Mouse (Mus musculus) hindbrain, embryonic 14.5 days (tissue): ENCODE results near the gene Ankrd54. TPM values are rescaled to one million over a fixed set of nuclear protein-coding genes. Genes with fewer than 3 reads are reported as not detected.

Source experiments
- ATAC-seq: fragments of 200-750 bp; cut with Nextera tagmentation; 2 replicates; pipeline ENCODE4 v1.8.0; 2017; ENCODE audit warnings: moderate number of reproducible peaks, mild to moderate bottlenecking, moderate TSS enrichment, moderate library complexity; ENCODE audit not compliant: low FRiP score
- DNase-seq: peaks from one replicate; pipeline ENCODE4 v3.0.0-alpha.2; 2015; ENCODE audit warnings: low spot score
- H3K27ac ChIP-seq: fragments of 300-500 bp; sonication (generic); 2 replicates; pipeline ENCODE4 v1.5.1; 2014; ENCODE audit warnings: mild to moderate bottlenecking, moderate library complexity
- H3K27me3 ChIP-seq: fragments of 300-500 bp; sonication (generic); 2 replicates; pipeline ENCODE4 v1.6.1; 2014; ENCODE audit warnings: mild to moderate bottlenecking, low read length, mixed read lengths; ENCODE audit not compliant: control insufficient read depth, insufficient read depth
- H3K36me3 ChIP-seq: fragments of 300-500 bp; sonication (generic); replicated peaks from 2 replicates; pipeline ENCODE4 v1.6.1; 2014; ENCODE audit not compliant: control insufficient read depth, insufficient read depth
- H3K4me1 ChIP-seq: fragments of 300-500 bp; sonication (generic); replicated peaks from 2 replicates; pipeline ENCODE4 v1.6.1; 2014; ENCODE audit warnings: antibody characterized with exemption, low read length, mixed read lengths; ENCODE audit not compliant: control insufficient read depth, insufficient read depth
- H3K4me2 ChIP-seq: fragments of 300-500 bp; sonication (generic); replicated peaks from 2 replicates; pipeline ENCODE4 v1.6.1; 2014; ENCODE audit warnings: mild to moderate bottlenecking, moderate library complexity
- H3K4me3 ChIP-seq: fragments of 300-500 bp; sonication (generic); replicated peaks from 2 replicates; pipeline ENCODE4 v1.5.1; 2014; ENCODE audit warnings: mild to moderate bottlenecking, low read length
- H3K9ac ChIP-seq: fragments of 300-500 bp; sonication (generic); 2 replicates; pipeline ENCODE4 v1.6.1; 2014
- H3K9me3 ChIP-seq: fragments of 300-500 bp; sonication (generic); 2 replicates; pipeline ENCODE4 v1.6.1; 2016; ENCODE audit warnings: low read length; ENCODE audit not compliant: control insufficient read depth
- WGBS: fragments of 180-500 bp; shearing (Covaris S2); extraction: QIAGEN DNeasy Blood & Tissue Kit; methylation state at CpG from one replicate; pipeline ENCODE4 v1.1.7; 2014; 5-methylcytosine and 5-hydroxymethylcytosine counted together
- polyA plus RNA-seq: library from polyadenylated mRNA; unstranded; fragments of >200 nt; fragmentation: Nextera tagmentation; extraction: Ambion mirVana; gene quantifications from 2 replicates; pipeline ENCODE4 v1.2.1, GENCODE M21; 2014

Gene Ankrd54
- 42.2 and 53.1 TPM in 2 replicates for polyA plus RNA-seq

DNA sequence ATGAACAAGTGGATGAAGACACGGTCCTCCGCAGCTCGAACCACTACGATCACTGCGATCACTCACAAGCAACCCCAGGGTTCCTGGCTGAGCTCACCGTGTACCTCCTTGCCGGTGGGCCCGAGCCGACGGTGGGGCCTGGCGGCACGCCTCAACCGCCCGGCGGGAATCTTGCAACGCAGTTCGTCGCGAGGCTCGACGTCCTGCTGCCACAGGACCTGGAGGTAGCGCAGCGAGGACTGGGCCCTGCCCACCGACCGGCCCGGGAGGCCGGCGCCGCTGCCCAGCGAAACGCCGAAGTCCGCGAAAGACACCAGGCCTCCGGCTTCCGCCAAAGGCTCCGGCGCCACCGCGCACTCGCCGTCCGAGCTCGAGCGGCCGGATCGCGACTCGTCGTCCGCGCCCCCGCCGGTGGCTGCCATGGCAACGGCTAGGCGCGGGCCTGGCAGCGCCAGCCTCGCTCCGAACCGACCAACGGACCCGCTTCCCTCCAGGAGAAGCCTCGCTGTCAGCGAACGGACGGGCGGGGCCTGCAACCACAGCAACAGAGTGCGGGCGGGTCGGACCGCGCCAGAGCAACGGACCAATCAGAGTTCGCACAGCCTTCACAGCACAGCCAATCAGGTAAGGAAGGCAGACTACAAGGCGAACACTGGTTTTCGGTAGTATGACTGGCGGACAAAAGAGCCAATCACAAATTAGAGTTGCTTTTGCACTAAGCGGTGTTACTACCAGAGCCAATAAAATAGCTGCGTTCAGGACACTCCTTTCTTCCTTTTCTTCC lies at the start of gene Ankrd54:
Gene Ankrd54, minus strand, starts transcription at position 518 of the 784 bp plus-strand sequence.
- H3K4me1 ChIP-seq = peaks cover 9% of the 10 kb centered on the region; the same call in 1 of the 2 replicates
- under 1% methylated on average over 58 of the region's 80 CpGs for WGBS
- H3K36me3 ChIP-seq = peaks cover 38% of the 10 kb centered on the region
- peak within 1 kb of the TSS; percentile 83 for H3K27ac ChIP-seq
- peak within 1 kb of the TSS; percentile 86 for H3K4me2 ChIP-seq
- H3K9ac ChIP-seq = peak within 1 kb of the TSS; percentile 91
- DNase-seq = peak; percentile 98
- peak within 1 kb of the TSS; percentile 98 for H3K4me3 ChIP-seq
- ATAC-seq = peak; percentile 99
- H3K9me3 ChIP-seq = no peaks in the 10 kb centered on the region
- H3K27me3 ChIP-seq = no peaks in the 10 kb centered on the region

DNA sequence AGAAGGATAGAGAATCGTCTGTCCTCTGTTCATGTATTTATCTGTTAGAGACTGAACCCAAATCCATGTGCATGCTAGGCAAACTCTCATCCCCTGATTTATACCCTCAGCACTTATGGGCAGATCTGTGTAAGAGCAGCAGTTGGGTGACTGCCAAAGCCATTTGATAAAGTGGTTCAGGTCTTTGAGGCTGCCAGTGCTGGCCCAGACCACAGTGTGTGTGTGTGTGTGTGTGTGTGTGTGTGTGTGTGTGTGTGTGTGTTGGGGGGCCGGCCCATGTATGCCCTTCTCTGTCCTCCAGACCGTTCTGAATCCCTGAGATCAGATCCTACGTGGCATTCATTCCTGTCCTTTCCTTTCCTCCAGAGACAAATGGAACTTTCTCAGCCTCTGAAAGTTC lies 49.1 kb upstream of the Ankrd54 start:
- no peaks in the 10 kb centered on the region for H3K9me3 ChIP-seq
- WGBS = 67% methylated on average over 4 of the region's 4 CpGs
- no peaks in the 10 kb centered on the region for H3K27me3 ChIP-seq
- H3K36me3 ChIP-seq = peaks cover 20% of the 10 kb centered on the region
- ATAC-seq (no peak), DNase-seq (peak; percentile 41)
- H3K27ac ChIP-seq = no peak overlapping the region
- H3K4me1 ChIP-seq = peaks cover 33% of the 10 kb centered on the region
- no peak overlapping the region for H3K9ac ChIP-seq
- no peak overlapping the region for H3K4me3 ChIP-seq
- no peak overlapping the region for H3K4me2 ChIP-seq

DNA sequence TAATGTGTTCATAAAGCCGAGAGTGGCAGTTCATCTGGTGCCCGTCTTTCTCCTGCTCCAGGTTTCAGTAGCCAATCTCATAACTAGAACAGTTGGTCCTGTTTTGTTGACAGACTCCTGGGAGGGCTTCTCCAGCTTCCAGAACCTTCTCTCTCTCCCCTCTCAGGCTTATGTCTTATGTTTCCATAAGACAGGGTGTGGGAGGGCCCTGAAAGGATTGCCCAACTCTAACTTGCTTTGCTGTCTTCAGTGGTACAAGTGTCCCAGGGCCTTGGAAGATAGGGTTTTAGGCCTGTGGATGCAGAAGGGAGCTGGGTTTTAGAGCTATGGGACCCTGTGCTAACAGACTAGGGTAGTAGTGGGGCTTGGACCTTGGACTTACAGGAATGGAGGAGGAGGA lies 47.8 kb upstream of the Ankrd54 start:
- H3K27me3 ChIP-seq = no peaks in the 10 kb centered on the region
- peaks cover 10% of the 10 kb centered on the region for H3K36me3 ChIP-seq
- no peak for ATAC-seq
- H3K9me3 ChIP-seq = no peaks in the 10 kb centered on the region
- peak overlapping the region; percentile 93 for H3K9ac ChIP-seq
- 69% methylated on average over 2 of the region's 2 CpGs for whole genome bisulfite sequencing
- H3K27ac ChIP-seq = no peak overlapping the region
- H3K4me1 ChIP-seq = peaks cover 33% of the 10 kb centered on the region
- DNase-seq = no peak
- peak overlapping the region; percentile 91 for H3K4me3 ChIP-seq
- H3K4me2 ChIP-seq = peak overlapping the region; percentile 98

DNA sequence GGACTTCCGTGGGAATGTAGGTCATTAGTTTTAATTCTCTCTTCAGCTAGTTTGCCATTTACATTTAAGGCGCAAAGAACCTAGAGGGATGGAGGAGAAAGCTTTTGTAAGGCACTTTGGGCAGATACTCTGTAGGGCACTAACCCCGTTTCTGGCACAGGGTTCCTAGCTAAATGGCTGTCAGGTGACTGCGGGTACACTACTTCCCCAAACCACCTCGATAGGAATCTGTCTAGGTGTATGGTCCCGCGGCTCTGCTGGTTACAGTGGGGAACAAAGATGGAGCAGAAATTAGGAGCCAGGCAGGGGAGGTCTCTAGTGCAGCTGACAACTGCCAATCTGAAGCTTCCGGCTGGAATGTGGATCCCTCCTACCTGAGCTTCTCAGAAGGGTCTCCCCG lies 47.3 kb upstream of the Ankrd54 start:
- Histone ChIP-seq H3K27ac (0 out of 2 replicates have a peak overlapping the region, but pooled peaks have one; percentile 41), H3K9me3 (no peaks in the 10 kb centered on the region), H3K36me3 (peaks cover 6% of the 10 kb centered on the region), H3K27me3 (no peaks in the 10 kb centered on the region), H3K4me1 (peaks cover 33% of the 10 kb centered on the region), H3K9ac (peak overlapping the region; percentile 93), H3K4me3 (peak overlapping the region; percentile 91), H3K4me2 (peak overlapping the region; percentile 98)
- DNase-seq (no peak), ATAC-seq (no peak)
- 15% methylated on average over 9 of the region's 9 CpGs for WGBS

DNA sequence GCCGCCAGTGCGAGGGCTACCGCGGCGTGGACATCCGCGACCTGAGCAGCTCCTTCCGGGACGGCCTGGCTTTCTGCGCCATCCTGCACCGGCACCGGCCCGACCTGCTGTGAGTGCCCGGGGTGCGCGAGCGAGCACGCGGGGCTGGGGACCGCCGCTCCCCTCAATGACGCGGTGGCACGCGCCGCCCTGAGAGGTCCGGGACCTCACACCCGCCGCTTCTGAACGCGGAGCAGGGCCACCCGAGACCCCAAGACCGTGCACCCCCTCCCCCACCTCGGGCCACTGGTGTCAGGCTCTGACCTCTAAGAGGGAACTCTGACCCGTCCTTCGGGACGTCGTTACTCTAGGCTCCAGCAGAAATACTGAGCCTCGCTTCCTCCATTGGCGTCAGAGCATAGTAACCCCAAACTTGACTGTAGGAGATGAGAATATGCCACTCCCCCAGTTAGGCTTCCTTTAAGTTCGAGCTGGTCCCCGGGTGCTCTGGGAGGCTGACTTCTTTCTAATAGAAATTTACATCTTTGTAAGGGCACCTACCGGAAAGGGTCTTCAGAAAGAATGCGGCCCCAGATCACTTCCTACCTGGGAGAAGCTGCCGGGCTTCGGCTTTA lies 46.7 kb upstream of the Ankrd54 start:
- DNase-seq (no peak), ATAC-seq (peak; percentile 69)
- peaks cover 33% of the 10 kb centered on the region for H3K4me1 ChIP-seq
- peak overlapping the region; percentile 91 for H3K4me3 ChIP-seq
- H3K4me2 ChIP-seq = peak overlapping the region; percentile 98
- peak overlapping the region; percentile 93 for H3K9ac ChIP-seq
- H3K9me3 ChIP-seq = no peaks in the 10 kb centered on the region
- peak overlapping the region; percentile 41; the same call in 1 of the 2 replicates for H3K27ac ChIP-seq
- H3K36me3 ChIP-seq = peaks cover under 1% of the 10 kb centered on the region
- no peaks in the 10 kb centered on the region for H3K27me3 ChIP-seq
- under 1% methylated on average over 34 of the region's 46 CpGs for WGBS

DNA sequence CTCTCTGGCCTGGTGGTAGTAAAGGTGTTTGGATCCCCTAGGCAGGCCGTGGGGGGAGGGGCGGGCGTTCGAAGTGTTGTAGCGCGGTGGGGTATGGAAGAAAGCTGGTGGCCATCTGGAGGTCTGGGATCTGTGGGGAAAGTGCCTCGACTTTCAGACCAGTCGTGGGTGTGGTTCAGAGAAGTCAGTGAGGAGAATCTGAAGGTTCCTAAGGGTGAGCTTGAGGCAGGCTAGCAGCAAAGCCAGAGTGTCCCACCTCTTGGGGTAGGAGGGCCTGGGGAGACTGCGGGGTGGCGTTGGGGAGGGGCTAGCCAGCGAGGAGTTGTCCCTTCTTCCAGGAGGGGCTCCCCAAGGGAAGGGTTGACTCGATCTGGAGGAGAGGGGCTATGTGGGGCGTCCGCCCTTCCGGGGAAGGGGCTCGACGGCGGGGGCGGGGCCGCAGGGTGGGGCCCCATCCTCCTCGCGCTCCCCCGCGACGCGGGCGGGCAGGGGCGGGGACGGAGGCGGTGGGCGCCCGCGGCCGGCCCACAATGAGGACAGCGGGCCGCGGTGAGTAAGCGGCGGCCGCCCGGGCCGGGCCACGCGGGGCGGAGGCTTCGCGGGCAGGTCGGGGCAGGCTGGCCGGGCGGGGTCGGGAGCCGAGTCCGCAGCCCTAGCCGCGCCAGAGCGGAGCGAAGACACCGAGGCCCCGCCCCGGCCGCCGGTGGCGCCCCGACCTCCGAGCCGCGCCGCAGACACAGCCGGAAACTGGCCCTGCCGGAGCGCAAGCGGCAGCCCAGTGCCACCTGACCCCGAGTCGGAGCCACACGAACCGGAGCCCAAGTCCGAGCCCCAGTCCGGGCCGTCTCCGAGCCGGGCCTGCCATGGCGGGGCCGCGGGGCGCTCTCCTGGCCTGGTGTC lies 46.0 kb upstream of the Ankrd54 start, which contains the start of gene Micall1:
Gene Micall1, plus strand, starts transcription at position 478 of the 900 bp plus-strand sequence.
- H3K27ac ChIP-seq = peak within 1 kb of the TSS; percentile 41
- peak within 1 kb of the TSS; percentile 98 for H3K4me2 ChIP-seq
- peak; percentile 77 for ATAC-seq
- peak within 1 kb of the TSS; percentile 93 for H3K9ac ChIP-seq
- H3K36me3 ChIP-seq = no peaks in the 10 kb centered on the region
- H3K9me3 ChIP-seq = no peaks in the 10 kb centered on the region
- H3K4me3 ChIP-seq = peak within 1 kb of the TSS; percentile 91
- H3K27me3 ChIP-seq = no peaks in the 10 kb centered on the region
- peak; percentile 45 for DNase-seq
- H3K4me1 ChIP-seq = peaks cover 33% of the 10 kb centered on the region
- under 1% methylated on average over 48 of the region's 85 CpGs for WGBS

DNA sequence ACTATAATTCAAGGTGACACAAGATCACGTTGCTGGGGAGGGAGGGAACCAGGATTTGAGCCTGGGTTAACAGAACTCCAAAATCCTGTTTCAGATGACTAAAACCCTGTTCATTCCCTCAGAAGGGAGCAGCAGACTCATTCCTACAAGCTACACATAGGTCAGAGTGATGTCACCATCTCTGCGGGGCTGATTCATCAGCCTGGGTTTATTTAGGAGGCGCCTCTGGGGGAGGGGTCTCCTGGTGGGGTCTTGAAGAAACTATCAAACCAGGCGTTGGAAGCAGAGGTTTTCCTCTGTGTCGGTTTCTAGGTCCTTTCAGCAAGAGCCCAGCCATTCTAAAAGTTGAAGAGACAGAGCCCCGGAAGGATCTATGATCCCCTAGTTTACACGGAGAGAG lies 45.3 kb upstream of the Ankrd54 start:
- H3K4me2 ChIP-seq = peak overlapping the region; percentile 98
- H3K4me3 ChIP-seq = peak overlapping the region; percentile 91
- 18% methylated on average over 7 of the region's 7 CpGs for WGBS
- ATAC-seq (no peak), DNase-seq (no peak)
- peaks cover 33% of the 10 kb centered on the region for H3K4me1 ChIP-seq
- no peak overlapping the region; the same call in 1 of the 2 replicates for H3K27ac ChIP-seq
- no peaks in the 10 kb centered on the region for H3K9me3 ChIP-seq
- H3K36me3 ChIP-seq = no peaks in the 10 kb centered on the region
- H3K27me3 ChIP-seq = no peaks in the 10 kb centered on the region
- peak overlapping the region; percentile 93; the same call in 1 of the 2 replicates for H3K9ac ChIP-seq

DNA sequence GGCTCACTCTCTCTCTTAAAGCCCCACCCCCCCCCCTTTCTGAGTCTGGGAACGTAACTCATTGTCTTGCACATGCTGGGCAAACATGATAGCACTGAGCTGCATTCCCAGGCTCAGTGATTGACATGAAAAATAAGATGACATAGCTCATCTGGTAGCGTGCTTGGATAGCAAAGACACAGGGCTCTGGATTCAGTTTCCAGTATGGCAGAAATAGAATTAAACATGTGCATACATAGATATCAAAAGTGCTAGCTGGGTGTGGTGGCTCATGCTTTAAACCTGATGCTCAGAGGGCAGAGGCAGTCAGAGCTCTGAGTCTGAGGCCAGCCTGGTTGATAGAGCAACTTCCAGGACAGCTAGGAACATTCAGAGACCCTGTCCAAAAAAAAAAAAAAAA lies 43.1 kb upstream of the Ankrd54 start:
- no peak overlapping the region for H3K4me3 ChIP-seq
- no peaks in the 10 kb centered on the region for H3K27me3 ChIP-seq
- no peaks in the 10 kb centered on the region for H3K36me3 ChIP-seq
- no peak overlapping the region for H3K4me2 ChIP-seq
- DNase-seq (no peak), ATAC-seq (no peak)
- H3K9me3 ChIP-seq = no peaks in the 10 kb centered on the region
- 57% methylated on average over 2 of the region's 2 CpGs for whole genome bisulfite sequencing
- peaks cover 20% of the 10 kb centered on the region for H3K4me1 ChIP-seq
- no peak overlapping the region for H3K27ac ChIP-seq
- no peak overlapping the region for H3K9ac ChIP-seq
